Mouse (Mus musculus): ENCODE results near the gene Gm5678. TPM values are rescaled to one million over a fixed set of nuclear protein-coding genes. Genes with fewer than 3 reads are reported as not detected.

The Gm5678 gene
- not detected in 3 replicates for total RNA-seq (2017)

GRCm38 (mm10) chr16:93627761-93628400 lies at the start of gene Gm5678:
Gene Gm5678 (plus strand): TSS chr16:93628097.
- no peak for ATAC-seq (replicated peaks; ENCODE audit: insufficient number of reproducible peaks, low FRiP score, low TSS enrichment, poor library complexity, severe bottlenecking)

GRCm38 (mm10) chr16:93578346-93579005 lies 49.4 kb upstream of the Gm5678 start:
- no peak for ATAC-seq (replicated peaks; ENCODE audit: insufficient number of reproducible peaks, low FRiP score, low TSS enrichment, poor library complexity, severe bottlenecking)

GRCm38 (mm10) chr16:93581125-93581524 lies 46.8 kb upstream of the Gm5678 start:
- no peak for ATAC-seq (replicated peaks; ENCODE audit: insufficient number of reproducible peaks, low FRiP score, low TSS enrichment, poor library complexity, severe bottlenecking)

DNA sequence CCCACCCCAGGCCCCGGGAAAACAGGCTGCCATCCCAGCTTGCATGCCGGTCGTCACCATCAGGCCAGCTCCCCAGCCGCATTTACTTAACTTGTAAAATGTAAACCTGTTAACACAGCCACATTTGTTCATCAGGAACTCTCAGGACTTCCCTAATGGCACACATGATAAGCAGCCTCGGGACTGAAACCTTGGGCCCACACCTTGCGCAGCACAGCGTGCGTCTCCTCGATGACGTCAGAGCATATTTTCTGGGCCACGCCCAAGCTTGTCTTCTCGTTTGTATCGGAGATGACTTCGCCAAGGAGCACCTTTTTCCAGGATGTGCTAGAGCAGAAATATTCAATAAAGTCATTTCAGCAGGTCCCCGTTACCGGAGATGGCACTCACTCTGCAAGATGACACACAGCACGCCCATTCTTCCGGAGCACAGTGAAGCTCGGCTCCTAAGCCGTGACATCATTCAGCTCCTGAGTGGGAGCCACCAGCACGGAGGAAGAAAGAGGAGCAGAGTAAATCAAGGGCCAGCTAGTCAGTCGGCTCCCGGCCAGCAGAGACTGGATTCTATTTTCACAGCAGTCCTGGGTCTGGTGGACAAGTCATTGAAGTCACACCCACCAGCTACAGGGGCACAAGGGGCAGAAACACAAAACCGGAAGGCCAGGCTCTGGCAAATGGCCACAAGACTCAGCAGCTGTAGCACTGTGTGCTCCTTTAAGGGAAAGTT lies 42.8 kb upstream of the Gm5678 start:
- no peak for ATAC-seq (replicated peaks; ENCODE audit: insufficient number of reproducible peaks, low FRiP score, low TSS enrichment, poor library complexity, severe bottlenecking)

DNA sequence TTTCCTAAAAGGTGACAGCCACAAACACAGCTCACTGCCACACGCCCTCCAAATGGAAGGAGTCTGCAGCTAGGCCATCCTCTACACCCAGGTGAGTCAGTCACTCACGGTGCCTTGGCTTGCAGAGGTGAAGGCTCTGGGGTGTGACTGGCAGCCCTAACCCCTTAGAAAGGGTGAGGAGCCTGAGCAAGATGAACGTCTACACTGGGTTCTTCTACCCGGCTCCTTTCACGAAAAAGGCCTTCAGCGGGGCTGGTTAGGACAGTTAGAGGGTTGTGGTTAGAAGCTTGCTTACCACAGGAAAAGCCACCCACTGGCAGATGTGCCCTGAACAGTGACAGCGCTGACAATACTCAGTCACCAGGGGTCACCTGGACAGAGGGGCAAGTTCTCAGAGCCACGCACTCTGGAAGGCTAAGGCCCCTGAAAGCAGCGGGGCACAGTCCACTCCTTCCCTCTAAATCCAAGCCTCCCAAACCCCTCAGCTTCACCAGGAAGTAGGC lies 42.1 kb upstream of the Gm5678 start:
- ATAC-seq (replicated peaks; ENCODE audit: insufficient number of reproducible peaks, low FRiP score, low TSS enrichment, poor library complexity, severe bottlenecking) = peak; percentile 36; the same call in 1 of the 2 replicates

- peak; percentile 59 for ATAC-seq (replicated peaks; ENCODE audit: insufficient number of reproducible peaks, low FRiP score, low TSS enrichment, poor library complexity, severe bottlenecking)
These were observed 41.5 kb upstream of the Gm5678 start for GRCm38 (mm10) chr16:93586382-93586781.

DNA sequence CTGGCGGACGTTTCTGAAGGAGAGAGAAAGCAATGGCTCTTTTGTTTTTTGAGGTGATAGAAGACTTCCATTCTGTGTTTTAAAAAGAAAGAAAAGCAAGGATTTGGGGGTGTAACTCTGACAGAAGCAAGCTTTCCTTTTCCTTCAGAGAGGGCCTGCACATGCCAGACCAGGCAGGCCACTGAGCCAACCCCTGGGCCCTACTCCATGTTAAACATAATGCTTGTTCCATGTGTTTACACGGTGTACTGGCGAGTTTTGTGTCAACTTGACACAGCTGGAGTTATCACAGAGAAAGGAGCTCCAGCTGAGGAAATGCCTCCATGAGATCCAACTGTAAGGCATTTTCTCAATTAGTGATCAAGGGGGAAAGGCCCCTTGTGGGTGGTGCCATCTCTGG lies 39.6 kb upstream of the Gm5678 start:
- no peak for ATAC-seq (replicated peaks; ENCODE audit: insufficient number of reproducible peaks, low FRiP score, low TSS enrichment, poor library complexity, severe bottlenecking)

- ATAC-seq (replicated peaks; ENCODE audit: insufficient number of reproducible peaks, low FRiP score, low TSS enrichment, poor library complexity, severe bottlenecking) = no peak
These were observed 37.0 kb upstream of the Gm5678 start for GRCm38 (mm10) chr16:93590915-93591314.

DNA sequence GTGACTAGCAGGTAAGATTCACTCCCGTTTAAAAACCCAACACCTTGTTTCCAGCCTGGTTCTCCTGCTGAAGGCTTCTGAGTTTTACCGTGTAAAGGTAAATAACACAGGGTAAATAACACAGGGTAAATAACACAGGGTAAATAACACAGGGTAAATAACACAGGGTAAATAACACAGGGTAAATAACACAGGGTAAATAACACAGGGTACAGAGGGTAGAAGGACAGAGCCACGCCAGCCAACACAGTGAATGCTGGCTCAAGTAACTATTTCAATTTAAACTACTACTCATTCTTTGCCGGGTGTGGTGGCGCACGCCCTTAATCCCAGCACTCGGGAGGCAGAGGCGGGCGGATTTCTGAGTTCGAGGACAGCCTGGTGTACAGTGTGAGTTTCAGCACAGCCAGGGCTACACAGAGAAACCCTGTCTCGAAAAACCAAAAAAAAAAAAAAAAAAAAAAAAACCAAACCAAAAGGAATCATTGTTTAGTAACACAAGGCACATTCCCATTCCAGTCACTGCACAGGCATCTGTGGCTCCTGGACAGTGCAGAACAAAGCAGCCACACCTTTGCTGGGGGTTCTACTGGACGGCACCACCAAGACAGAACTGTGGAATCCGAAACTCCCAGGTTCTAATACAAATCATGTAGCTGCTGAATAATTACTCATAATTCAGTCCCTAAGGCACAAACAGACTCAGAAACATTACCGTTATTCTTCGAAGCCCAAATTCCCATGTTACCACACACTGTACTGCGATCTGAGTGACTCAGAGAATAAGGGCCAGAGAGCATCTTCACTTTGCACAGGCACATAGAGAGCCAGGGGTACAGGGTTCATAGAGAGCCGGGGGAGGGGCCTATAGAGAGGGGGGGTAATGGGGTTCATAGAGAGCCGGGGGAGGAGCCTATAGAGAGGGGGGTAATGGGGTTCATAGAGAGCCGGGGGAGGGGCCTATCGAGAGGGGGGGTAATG lies 36.2 kb upstream of the Gm5678 start:
- no peak for ATAC-seq (replicated peaks; ENCODE audit: insufficient number of reproducible peaks, low FRiP score, low TSS enrichment, poor library complexity, severe bottlenecking)

DNA sequence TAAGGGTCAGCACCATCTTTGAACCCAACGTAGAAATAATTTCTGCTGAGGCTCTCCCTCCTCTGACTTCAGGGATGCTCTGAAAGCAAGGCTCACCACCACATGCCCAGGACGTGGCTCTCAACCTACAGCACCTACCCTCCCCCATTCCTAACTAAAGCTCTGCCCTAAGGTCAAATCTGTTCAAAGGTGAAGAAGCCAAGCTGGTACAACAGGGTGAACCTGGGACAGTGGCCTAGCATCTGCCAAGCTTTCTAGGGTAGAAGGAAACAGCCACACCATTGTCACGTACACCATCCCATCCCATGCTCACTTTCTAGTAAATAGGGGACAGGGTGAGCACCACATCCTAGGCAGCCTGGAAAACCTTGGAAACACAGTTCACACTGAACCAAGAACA lies 35.2 kb upstream of the Gm5678 start:
- ATAC-seq (replicated peaks; ENCODE audit: insufficient number of reproducible peaks, low FRiP score, low TSS enrichment, poor library complexity, severe bottlenecking) = no peak

DNA sequence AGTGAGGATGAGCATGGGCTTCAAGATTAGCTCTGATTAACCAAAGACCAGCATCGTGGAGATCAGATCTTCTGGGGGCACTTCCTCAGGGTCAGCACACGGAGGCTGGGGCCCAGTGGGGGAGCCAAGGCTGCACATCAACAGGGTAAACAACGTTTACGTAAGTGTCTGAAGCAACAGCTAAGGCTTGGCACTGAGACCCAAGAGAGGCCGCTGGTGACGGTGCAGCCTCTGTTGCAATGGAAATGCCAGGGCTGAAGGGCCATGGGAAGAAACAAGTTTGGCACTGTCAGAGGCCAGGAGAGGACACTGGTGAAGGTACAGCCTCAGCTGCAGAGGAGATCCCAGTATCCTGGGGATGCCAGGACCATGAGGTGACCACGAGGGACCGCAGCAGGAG lies 34.5 kb upstream of the Gm5678 start:
- no peak for ATAC-seq (replicated peaks; ENCODE audit: insufficient number of reproducible peaks, low FRiP score, low TSS enrichment, poor library complexity, severe bottlenecking)

GRCm38 (mm10) chr16:93594448-93594847 lies 33.4 kb upstream of the Gm5678 start:
- ATAC-seq (replicated peaks; ENCODE audit: insufficient number of reproducible peaks, low FRiP score, low TSS enrichment, poor library complexity, severe bottlenecking) = no peak

DNA sequence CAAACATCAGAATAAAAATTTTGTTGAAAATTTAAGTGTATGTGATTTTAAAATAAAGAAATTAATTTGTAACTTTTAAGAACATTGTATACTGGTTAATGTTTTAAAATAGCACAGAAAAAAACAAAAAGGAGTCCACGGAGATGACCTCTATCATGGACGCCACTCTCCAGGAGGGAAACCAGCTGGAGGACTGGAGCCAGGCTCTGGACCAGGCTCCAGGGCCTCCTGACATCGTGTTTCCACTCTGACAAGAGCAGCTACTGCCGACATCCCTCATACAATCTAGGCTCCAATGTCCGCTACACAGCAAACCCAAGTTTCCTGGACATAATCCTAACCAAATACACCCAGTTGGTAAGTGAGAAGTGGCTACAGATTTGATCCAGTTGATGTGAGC lies 32.1 kb upstream of the Gm5678 start:
- no peak for ATAC-seq (replicated peaks; ENCODE audit: insufficient number of reproducible peaks, low FRiP score, low TSS enrichment, poor library complexity, severe bottlenecking)

DNA sequence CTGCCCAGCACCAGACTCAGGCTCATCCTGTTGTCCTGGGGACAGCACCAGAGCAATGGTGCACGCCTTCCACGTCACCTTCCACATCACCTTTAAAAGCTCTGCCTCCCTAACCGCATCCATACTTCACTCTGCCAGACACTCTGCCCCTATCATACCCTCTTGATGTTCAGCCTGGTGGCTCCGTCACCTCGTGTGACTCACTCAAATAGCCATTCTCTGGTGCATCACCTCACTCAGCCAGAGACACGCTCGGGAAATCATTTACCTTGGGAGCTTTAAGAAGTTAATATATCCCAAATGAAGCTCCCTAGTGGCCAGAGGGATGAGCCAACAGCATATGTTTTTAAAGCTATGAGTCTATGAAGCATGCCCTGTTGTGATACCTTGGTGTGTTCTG lies 31.1 kb upstream of the Gm5678 start:
- no peak for ATAC-seq (replicated peaks; ENCODE audit: insufficient number of reproducible peaks, low FRiP score, low TSS enrichment, poor library complexity, severe bottlenecking)

GRCm38 (mm10) chr16:93597551-93597950 lies 30.3 kb upstream of the Gm5678 start:
- no peak for ATAC-seq (replicated peaks; ENCODE audit: insufficient number of reproducible peaks, low FRiP score, low TSS enrichment, poor library complexity, severe bottlenecking)

DNA sequence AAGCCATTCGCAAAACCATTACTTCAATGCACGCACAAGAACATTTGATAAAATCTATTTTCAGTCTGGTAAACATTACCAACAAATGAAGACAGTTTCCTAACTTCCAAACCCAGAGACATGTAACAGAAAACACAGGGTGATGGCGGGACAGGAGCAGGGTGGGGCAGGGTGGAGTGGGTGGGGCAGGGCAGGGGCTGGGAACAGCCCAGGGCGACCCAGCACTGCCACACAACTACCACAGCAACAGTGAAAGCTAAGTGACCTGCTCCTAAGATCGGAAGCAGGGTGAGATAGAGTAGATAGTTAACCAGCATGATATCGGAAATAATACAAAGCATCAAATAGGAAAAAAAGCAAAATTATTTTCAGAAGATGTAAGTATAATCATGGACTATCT lies 28.4 kb upstream of the Gm5678 start:
- no peak for ATAC-seq (replicated peaks; ENCODE audit: insufficient number of reproducible peaks, low FRiP score, low TSS enrichment, poor library complexity, severe bottlenecking)

GRCm38 (mm10) chr16:93603439-93604212 lies 24.3 kb upstream of the Gm5678 start, which contains the start of gene Setd4:
Gene Setd4 (minus strand): TSS chr16:93604063.
- ATAC-seq (replicated peaks; ENCODE audit: insufficient number of reproducible peaks, low FRiP score, low TSS enrichment, poor library complexity, severe bottlenecking) = peak; percentile 77

DNA sequence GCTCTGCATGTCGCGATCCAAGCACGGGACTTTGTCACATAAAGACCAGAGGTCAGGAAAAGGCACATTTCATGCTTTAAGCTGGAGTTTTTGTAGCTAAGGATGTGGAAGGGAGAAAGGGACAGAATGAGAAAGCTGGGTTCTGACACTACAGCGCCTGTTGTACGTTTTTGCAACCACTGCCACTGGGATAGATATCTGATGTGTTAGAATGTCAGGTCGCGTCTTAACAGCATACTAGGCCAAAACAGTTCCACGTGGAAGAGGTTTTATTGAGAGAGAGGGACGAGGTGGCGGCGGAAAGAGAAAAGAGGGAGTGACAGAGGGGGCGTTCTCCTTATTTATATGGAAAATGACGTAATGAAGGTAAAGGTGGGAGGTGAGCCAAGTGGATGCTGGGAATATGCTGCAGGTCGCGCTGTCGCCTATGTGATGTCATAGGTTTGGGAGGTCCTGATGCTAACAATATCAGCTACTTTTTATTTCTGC lies 23.4 kb upstream of the Gm5678 start:
- ATAC-seq (replicated peaks; ENCODE audit: insufficient number of reproducible peaks, low FRiP score, low TSS enrichment, poor library complexity, severe bottlenecking) = no peak

Measured in monocyte, adult 5-6 weeks (primary cell).